Mouse (Mus musculus): ENCODE data around the gene Gm4788.
"Not testable (repeated sequence)": the region's sequence is repeated elsewhere in the genome, so short reads cannot be mapped to it uniquely, and the experiment has no call there.

The Gm4788 gene

DNA sequence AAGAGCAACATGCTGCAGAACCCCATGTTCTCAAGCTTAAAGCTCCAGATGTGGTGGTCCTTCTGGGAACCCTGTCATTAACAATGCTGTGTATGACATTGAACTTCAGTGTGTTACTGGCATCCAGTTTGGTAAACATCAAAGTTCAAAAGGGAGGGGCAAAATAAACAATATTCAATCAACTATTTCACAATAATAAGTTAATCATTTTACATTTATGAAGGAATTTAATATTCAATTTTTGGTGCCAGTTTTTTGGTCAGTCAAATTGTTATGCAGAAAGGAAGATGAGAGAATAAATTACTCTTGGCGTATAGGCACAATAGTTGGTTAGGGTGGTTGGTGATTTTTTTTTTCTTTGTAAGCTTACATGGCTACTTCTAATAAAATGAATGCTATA, at the start of gene Gm4788:
Gene Gm4788, minus strand, starts transcription at position 101 of the 400 bp plus-strand sequence.
- DNase-seq (ENCODE audit: low read depth, low spot score) = no peak
- Histone ChIP-seq H3K36me3 (ENCODE audit: control insufficient read depth, insufficient read depth, low read length, poor library complexity, severe bottlenecking) (no peaks in the 10 kb centered on the region), H3K27me3 (ENCODE audit: control insufficient read depth, insufficient read depth, low read length, poor library complexity, severe bottlenecking) (no peaks in the 10 kb centered on the region)

DNA sequence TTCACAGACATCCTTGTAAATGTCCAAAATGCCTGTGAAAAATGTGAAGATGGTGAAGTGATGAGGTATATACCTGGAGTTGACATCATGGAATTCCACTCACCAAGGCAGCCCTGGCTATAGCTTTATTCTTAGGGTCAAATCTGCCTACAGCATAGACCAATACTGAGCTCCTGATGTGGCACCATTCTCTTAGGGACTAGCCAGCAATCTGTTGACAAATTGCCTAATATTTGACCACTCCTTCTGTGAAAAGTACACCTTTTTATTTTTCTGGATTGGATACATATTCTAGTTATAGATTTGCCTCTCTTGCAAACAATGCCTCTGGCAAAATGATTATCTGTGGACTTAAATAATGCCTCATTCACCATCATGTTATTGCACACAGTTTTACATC, 27.6 kb upstream of the Gm4788 start:
- no peak for DNase-seq (ENCODE audit: low read depth, low spot score)
- Histone ChIP-seq H3K27me3 (ENCODE audit: control insufficient read depth, insufficient read depth, low read length, poor library complexity, severe bottlenecking) (no peaks in the 10 kb centered on the region), H3K36me3 (ENCODE audit: control insufficient read depth, insufficient read depth, low read length, poor library complexity, severe bottlenecking) (no peaks in the 10 kb centered on the region)

GRCm38 (mm10) chr1:139769913-139770312, 11.1 kb downstream of the Gm4788 start:
- not testable (repeated sequence) for H3K36me3 ChIP-seq (ENCODE audit: control insufficient read depth, insufficient read depth, low read length, poor library complexity, severe bottlenecking); DNase-seq (ENCODE audit: low read depth, low spot score); H3K27me3 ChIP-seq (ENCODE audit: control insufficient read depth, insufficient read depth, low read length, poor library complexity, severe bottlenecking)

DNA sequence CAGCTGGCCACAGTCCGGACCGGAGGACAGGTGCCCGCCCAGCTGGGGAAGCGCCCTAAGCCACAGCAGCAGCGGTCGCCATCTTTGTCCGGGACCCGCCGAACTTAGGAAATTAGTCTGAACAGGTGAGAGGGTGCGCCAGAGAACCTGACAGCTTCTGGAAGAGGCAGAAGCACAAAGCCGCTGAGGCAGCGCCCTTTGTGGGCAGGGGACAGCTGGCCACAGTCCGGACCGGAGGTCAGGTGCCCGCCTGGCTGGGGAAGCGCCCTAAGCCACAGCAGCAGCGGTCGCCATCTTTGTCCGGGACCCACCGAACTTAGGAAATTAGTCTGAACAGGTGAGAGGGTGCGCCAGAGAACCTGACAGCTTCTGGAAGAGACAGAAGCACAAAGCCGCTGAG, 64.4 kb downstream of the Gm4788 start:
- H3K36me3 ChIP-seq (ENCODE audit: control insufficient read depth, insufficient read depth, low read length, poor library complexity, severe bottlenecking); H3K27me3 ChIP-seq (ENCODE audit: control insufficient read depth, insufficient read depth, low read length, poor library complexity, severe bottlenecking); DNase-seq (ENCODE audit: low read depth, low spot score): not testable (repeated sequence)

DNA sequence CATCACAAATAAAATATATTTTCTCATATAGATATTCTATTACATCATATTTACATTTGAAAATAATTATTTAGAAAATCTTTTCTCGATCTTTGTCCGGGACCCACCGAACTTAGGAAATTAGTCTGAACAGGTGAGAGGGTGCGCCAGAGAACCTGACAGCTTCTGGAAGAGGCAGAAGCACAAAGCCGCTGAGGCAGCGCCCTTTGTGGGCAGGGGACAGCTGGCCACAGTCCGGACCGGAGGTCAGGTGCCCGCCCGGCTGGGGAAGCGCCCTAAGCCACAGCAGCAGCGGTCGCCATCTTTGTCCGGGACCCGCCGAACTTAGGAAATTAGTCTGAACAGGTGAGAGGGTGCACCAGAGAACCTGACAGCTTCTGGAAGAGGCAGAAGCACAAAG, 64.8 kb downstream of the Gm4788 start:
- not testable (repeated sequence) for H3K36me3 ChIP-seq (ENCODE audit: control insufficient read depth, insufficient read depth, low read length, poor library complexity, severe bottlenecking); H3K27me3 ChIP-seq (ENCODE audit: control insufficient read depth, insufficient read depth, low read length, poor library complexity, severe bottlenecking); DNase-seq (ENCODE audit: low read depth, low spot score)

- not testable (repeated sequence) for DNase-seq (ENCODE audit: low read depth, low spot score); H3K36me3 ChIP-seq (ENCODE audit: control insufficient read depth, insufficient read depth, low read length, poor library complexity, severe bottlenecking); H3K27me3 ChIP-seq (ENCODE audit: control insufficient read depth, insufficient read depth, low read length, poor library complexity, severe bottlenecking)
Measured at GRCm38 (mm10) chr1:139649921-139650320, 131.1 kb downstream of the Gm4788 start.

All from splenic B cell, adult 2 months (primary cell).